Mouse (Mus musculus) embryonic fibroblast, embryonic 13.5 days (primary cell): ENCODE measurements around the gene Gtf2ird1. TPM values are rescaled to one million over a fixed set of nuclear protein-coding genes. Genes with fewer than 3 reads are reported as not detected.
A peak's percentile ranks its signal among the peaks of the same experiment; 100 is the strongest.

Experiments used
- H3K27ac ChIP-seq: 2 replicates; pipeline ENCODE4 v1.5.1; 2012; ENCODE audit warnings: low read length, control low read depth, inconsistent platforms; ENCODE audit not compliant: insufficient read depth
- H3K4me1 ChIP-seq: 2 replicates; pipeline ENCODE4 v1.6.1; 2011; ENCODE audit warnings: low read length; ENCODE audit not compliant: control insufficient read depth, insufficient read depth
- H3K4me3 ChIP-seq: 2 replicates; pipeline ENCODE4 v1.5.1; 2011; ENCODE audit warnings: mild to moderate bottlenecking, control low read depth, low read length; ENCODE audit not compliant: insufficient read depth
- CTCF ChIP-seq: IDR thresholded peaks from 2 replicates; pipeline ENCODE4 v1.5.1; 2011; ENCODE audit warnings: mild to moderate bottlenecking, control low read depth, low read length, moderate library complexity, borderline replicate concordance; ENCODE audit not compliant: insufficient read depth
- POLR2A ChIP-seq: IDR thresholded peaks from 2 replicates; pipeline ENCODE4 v1.6.1; 2011; ENCODE audit warnings: low read depth, mild to moderate bottlenecking, control low read depth, low read length, moderate library complexity
- polyA plus RNA-seq: library from polyadenylated mRNA; stranded (reverse); fragments of >200 nt; gene quantifications from 2 replicates; pipeline ENCODE4 v1.2.4, GENCODE M21; 2011; ENCODE audit warnings: low read depth; ENCODE audit not compliant: missing spikeins, insufficient read length

Gene Gtf2ird1
- polyA plus RNA-seq, 1 experiment: 58.2 TPM

DNA sequence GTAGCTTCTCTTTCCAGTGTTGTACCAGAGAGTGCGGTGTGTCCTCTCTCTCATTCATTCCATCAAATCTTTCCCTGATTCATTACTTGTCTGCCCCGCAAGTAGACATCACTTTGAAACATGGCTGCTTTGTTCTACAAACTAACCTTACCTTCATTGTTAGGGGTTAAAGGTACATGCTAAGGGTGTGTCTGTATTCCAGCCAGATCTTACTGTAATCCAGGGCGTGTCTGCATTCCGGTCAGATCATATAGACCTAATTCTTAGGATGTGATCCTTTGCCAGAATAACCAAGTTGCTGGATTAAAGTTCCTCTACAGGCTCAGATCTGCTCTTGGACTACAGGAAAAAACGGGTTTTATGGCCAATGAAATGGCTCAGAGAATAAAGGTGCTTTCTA is 36.8 kb downstream of the Gtf2ird1 start:
- no peak for TF ChIP-seq CTCF
- no peak for TF ChIP-seq POLR2A
- no peak overlapping the region for H3K4me3 ChIP-seq
- peaks cover 3% of the 10 kb centered on the region; the same call in 1 of the 2 replicates for H3K4me1 ChIP-seq
- no peak overlapping the region for H3K27ac ChIP-seq

DNA sequence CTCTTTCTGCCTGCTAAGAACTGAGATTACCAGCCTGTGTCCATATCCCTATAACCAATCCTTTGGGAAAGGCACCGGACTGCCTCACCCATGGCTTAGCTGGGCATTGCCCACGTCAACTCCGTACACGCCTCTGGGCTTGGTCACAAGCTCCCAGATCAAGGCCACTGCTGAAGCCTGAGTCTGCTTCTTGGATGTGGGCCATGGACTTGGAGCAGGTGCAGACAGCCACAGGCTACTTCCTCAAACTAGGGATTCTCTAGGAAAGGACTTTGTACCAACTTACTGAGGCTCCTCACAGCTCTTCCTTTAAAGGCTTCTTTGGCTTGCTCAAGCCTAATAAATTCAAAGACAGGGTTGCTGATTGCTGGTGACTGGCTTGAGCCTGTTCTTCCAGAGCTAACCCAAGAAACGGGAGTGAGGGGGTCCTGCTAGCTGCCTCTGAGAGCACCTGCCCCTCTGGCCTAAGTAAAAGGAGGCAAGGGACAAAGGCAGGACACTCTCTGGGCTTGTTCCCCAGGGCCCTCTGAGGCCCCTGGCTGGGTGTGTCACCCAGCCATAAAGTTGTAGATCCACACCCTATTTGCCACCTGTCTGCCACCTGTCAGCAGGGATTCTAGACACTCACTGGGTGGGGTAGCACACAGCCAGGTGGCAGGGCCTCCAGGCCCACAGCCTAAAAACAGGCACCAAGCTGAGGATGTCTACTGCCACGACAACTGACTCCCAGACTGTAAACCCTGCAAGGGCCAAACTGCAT is 38.0 kb downstream of the Gtf2ird1 start:
- H3K27ac ChIP-seq: no peak overlapping the region
- TF ChIP-seq CTCF (no peak), POLR2A (no peak)
- H3K4me3 ChIP-seq: no peak overlapping the region
- peaks cover 3% of the 10 kb centered on the region; the same call in 1 of the 2 replicates for H3K4me1 ChIP-seq

DNA sequence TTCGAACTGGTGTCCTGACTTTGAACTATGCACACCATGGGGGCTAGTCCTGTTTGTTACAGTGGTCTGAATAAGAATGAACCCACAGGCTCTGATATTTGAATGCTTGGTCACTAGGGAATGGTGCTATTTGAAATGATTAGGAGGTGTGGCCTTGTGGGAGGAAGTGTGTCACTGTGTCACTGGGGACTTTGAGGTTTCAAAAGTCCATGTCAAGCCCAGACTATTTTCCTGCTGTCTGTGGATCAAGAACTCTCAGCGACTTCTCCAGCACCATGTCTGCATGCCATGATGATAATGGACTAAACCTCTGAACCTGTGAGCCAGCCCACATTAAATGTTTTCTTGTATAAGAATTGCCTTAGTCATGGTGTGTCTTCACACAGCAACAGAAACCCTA is 44.2 kb downstream of the Gtf2ird1 start:
- TF ChIP-seq CTCF (no peak), POLR2A (no peak)
- Histone ChIP-seq H3K4me1 (no peaks in the 10 kb centered on the region), H3K4me3 (no peak overlapping the region), H3K27ac (peak overlapping the region; percentile 27; the same call in 1 of the 2 replicates)

DNA sequence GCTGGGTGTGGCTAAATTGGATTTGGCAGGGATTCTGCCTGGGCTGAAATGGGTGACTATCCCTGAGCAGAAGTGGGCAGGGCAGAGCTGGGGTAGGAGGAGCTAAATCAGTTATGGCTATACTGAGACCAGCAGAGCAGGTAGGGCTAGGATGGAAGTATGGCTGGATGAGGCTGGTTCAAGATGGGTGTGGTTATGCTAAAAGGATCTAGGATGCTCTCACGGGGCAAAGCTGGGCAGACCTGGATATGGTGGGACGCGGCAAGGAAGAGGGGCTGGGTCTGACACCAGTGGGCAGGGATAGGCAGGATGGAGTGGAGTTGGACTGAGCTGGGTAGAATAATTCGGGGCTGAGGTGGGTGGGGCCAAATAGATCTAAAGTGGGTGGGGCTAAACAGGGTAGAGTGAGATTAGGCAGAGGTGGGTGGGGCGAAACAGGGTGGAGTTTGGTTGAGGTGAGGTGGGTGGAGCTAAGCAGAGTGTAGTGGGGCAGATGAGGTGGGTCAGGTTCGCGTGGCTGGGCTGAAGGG is 46.1 kb downstream of the Gtf2ird1 start:
- TF ChIP-seq POLR2A: no peak
- no peak for TF ChIP-seq CTCF
- H3K4me3 ChIP-seq: no peak overlapping the region

DNA sequence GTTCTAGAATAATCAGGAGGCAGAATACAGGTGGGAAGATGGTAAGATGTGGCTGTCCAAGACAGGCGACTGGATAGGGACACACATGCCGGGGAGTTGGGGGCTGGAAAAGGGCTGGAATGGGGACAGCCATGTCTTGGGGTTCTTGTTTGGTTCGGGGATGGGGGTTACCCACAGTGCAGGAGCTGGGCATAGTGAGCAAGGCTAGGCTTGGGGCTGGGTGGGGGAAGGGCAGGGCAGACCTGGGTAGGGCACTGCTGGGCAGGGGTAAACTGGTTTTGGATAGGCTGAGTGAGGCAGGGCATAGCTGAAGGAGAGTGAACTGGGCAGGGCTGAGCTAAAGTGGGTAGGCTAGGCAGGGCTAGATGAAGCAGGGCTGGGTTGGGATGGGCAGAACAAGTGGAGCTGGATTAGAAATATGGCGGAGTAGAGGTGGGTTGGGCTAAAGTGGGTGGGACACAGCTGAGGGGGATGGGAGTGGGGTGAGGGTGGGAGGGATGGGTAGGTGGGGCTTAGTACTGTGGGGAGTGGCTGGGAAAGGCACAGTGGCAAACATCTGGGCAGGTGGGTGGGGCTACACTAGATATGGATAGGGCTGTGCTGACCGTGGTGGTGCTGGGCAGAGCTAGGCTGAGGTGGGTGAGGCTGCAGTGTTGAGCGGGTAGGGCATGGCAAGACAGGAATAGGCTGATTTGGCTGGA is 46.8 kb downstream of the Gtf2ird1 start:
- no peak overlapping the region for H3K4me3 ChIP-seq
- no peak overlapping the region for H3K27ac ChIP-seq
- no peak for TF ChIP-seq POLR2A
- no peak for TF ChIP-seq CTCF
- no peaks in the 10 kb centered on the region for H3K4me1 ChIP-seq

More for the DNA sequence above, 46.1 kb downstream of the Gtf2ird1 start:
- H3K4me1 ChIP-seq: no peaks in the 10 kb centered on the region
- no peak overlapping the region for H3K27ac ChIP-seq

DNA sequence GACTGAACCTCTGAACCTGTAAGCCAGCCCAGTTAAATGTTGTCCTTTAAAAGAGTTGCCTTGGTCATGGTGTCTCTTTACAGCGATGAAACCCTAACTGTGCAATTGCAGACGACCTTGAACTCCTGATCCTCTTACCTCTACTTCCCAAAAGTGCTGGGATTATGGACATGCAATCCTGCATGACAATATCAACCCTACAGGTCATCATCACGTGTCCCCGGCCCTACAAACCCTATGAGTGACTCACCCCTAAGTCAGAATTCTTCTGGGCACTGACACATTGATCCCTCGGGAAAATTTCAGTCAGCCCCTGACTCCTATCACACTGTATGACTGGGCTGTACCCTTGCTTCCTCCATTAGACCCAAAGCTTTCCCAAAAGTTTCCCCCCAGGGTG is 48.4 kb downstream of the Gtf2ird1 start:
- Histone ChIP-seq H3K27ac (no peak overlapping the region), H3K4me3 (no peak overlapping the region), H3K4me1 (no peaks in the 10 kb centered on the region)
- TF ChIP-seq POLR2A: no peak

DNA sequence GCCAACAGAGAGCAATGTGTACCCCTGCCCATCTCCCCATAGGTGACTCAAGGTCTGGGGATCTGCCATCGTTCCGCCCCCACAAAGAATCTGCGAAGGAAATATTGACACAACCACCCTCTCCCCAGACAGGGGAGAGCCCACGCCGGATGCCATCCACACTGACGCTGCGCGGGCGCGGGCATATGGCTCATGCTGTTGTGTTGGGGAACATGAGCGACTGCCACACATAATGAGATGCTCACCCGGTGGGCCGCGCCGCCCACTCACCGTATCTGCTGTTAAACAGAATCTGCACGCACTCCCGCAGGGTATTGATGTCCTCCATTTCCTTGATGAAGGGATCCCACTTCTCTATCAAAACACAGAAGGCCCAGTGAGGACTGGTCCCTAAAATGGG is 54.7 kb downstream of the Gtf2ird1 start:
- Histone ChIP-seq H3K4me1 (no peaks in the 10 kb centered on the region), H3K4me3 (no peak overlapping the region), H3K27ac (no peak overlapping the region)
- TF ChIP-seq CTCF: no peak

DNA sequence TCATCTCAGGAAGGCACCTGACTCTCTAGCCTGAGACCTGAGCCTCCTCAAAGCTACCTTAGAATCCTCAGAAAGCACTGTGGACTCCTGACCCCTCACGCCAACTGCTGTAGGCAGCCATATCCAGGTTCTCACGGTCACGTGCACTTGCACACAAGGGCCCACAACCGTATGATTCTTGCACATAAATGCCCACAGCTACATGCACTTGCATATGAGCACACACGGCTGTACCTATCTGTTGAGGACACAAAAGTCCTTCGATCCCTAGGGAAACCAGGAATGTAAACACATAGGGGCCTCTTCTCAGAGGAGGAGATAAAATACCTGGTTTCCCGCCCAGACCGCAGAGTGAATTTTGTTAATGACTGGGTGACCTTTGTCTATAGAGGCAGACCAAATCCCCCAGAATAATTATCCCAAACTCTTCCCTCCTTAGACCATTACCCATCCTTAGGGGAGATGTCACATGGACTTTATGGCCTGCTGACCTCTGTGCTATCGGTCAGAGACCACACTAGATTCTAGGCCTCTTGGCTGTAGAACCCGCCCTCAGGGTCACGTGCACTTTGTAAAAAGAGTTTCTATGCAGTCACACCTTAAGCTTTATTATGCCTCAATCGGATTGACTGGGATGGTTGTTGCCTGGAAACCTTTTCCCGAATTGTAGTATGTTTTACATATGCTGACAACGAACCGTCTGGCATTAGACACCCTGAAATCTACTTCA is 58.9 kb downstream of the Gtf2ird1 start:
- Histone ChIP-seq H3K4me3 (no peak overlapping the region), H3K4me1 (peaks cover 6% of the 10 kb centered on the region; the same call in 1 of the 2 replicates), H3K27ac (no peak overlapping the region)
- TF ChIP-seq CTCF (no peak), POLR2A (no peak)

DNA sequence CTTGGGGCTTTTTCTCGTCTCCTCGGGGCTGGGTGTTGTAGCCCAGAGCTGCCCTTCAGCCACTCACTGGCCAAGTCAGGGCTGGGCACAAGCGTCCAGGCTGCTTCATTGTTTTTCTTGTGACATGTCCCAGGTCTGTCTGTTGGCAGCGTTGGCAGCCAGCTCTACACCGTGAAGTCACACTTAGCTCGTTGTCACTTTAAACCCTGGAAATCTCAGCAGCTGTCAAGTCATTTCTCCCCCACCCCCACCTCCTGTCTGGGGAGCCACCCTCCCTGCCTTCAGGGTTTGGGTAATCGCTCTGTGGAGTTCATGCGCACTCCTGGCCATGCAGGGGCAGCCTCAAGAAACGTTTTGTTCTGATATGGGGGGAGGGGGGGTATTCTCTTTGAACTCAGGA is 60.0 kb downstream of the Gtf2ird1 start:
- Histone ChIP-seq H3K4me1 (peaks cover 9% of the 10 kb centered on the region; the same call in 1 of the 2 replicates), H3K4me3 (no peak overlapping the region), H3K27ac (no peak overlapping the region)
- TF ChIP-seq POLR2A (no peak), CTCF (no peak)

DNA sequence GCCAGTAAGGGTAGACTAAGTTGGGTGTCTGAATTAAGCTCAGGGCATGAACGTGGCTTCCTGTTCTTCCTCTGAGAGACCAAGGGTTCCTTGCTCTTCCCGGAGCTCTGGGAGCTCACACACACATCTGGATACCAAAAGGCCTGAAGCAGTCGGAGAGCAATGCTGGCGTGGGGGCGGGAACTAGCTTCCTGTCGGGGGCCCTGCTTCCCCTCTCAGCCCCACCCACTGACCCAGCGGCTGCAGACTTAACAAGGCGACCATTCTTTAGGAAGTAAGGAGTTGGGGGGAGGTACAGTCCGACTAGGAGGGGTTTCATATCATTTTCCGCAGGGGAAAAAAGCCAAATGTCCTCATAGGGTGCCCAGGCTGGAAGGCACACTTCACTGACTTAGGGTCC is 61.9 kb downstream of the Gtf2ird1 start:
- no peak for TF ChIP-seq POLR2A
- no peak for TF ChIP-seq CTCF
- Histone ChIP-seq H3K4me1 (peaks cover 9% of the 10 kb centered on the region; the same call in 1 of the 2 replicates), H3K4me3 (no peak overlapping the region), H3K27ac (0 out of 2 replicates have a peak overlapping the region, but pooled peaks have one; percentile 27)
